Mouse (Mus musculus) spleen, adult 2 months (tissue): ENCODE data around the gene Fzd9.

Experiments
- CTCF ChIP-seq: fragments of 200-500 bp; IDR thresholded peaks from 2 replicates; pipeline ENCODE4 v1.5.1; 2011; ENCODE audit warnings: mild to moderate bottlenecking, inconsistent platforms; ENCODE audit not compliant: insufficient read depth, insufficient read length, insufficient replicate concordance; ENCODE audit errors: extremely low read depth
- POLR2A ChIP-seq: fragments of 200-500 bp; IDR thresholded peaks from 2 replicates; pipeline ENCODE4 v1.6.1; 2011; ENCODE audit warnings: low read depth, low read length, inconsistent platforms

GRCm38 (mm10) chr5:135246531-135246930, 4.5 kb downstream of the Fzd9 start:
- TF ChIP-seq POLR2A (no peak), CTCF (no peak)
